Mouse (Mus musculus): ENCODE measurements around the gene Trim30d. TPM values are rescaled to one million over a fixed set of nuclear protein-coding genes. Genes with fewer than 3 reads are reported as not detected.
A peak's percentile ranks its signal among the peaks of the same experiment; 100 is the strongest.
"Not testable (repeated sequence)": the region's sequence is repeated elsewhere in the genome, so short reads cannot be mapped to it uniquely, and the experiment has no call there.

Trim30d gene
- polyA plus RNA-seq (2015; fragmentation: Nextera tagmentation; extraction: Ambion mirVana), result 0.45 and 0.96 TPM in 2 replicates

DNA sequence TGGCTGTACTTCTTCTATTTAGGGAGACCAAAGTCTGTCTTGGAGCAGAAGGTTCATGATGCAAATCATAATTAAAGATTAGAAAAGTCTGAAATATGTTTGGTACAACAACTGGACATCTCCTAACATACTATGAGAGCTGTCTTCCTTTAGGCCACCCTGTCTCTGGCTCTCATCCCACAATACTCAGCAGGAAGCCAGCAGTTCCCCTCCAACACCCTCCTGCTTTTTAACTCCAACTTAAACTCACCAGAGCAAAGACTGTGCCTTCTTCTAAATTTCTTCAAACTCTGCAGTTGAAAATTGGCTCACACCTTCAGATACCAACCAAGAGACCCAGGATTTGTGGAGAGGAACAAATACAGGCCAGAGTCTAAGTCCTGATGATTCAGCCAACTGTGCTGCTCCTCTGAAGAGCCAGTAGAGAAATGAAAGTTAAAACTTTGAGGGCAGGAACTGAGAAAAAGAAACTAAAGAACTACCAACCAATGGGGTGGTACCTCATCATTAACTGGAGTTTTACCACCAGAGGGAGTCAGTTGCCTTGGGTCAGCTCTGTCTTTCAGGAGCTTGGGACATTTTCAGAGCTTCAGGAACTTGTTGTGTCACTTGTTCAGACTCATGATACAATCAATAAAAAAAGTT, at the start of gene Trim30d:
Trim30d (minus strand) TSS at position 429 of the 645 bp plus-strand sequence.
- not testable (repeated sequence) for H3K4me1 ChIP-seq; H3K9me3 ChIP-seq (replicated peaks); H3K4me3 ChIP-seq (replicated peaks); H3K36me3 ChIP-seq; ATAC-seq (ENCODE audit: low FRiP score); H3K27ac ChIP-seq (replicated peaks); H3K27me3 ChIP-seq (replicated peaks); H3K4me2 ChIP-seq; H3K9ac ChIP-seq (replicated peaks)

GRCm38 (mm10) chr7:104552700-104553099, 45.1 kb upstream of the Trim30d start:
- Histone ChIP-seq H3K4me3 (replicated peaks) (no peak overlapping the region), H3K27me3 (replicated peaks) (no peaks in the 10 kb centered on the region), H3K36me3 (no peaks in the 10 kb centered on the region), H3K4me1 (no peaks in the 10 kb centered on the region), H3K9ac (replicated peaks) (no peak overlapping the region), H3K9me3 (replicated peaks) (no peaks in the 10 kb centered on the region), H3K4me2 (no peak overlapping the region), H3K27ac (replicated peaks) (no peak overlapping the region)
- 80% methylated on average over 1 of the region's 1 CpGs for WGBS
- ATAC-seq (ENCODE audit: low FRiP score), result no peak

DNA sequence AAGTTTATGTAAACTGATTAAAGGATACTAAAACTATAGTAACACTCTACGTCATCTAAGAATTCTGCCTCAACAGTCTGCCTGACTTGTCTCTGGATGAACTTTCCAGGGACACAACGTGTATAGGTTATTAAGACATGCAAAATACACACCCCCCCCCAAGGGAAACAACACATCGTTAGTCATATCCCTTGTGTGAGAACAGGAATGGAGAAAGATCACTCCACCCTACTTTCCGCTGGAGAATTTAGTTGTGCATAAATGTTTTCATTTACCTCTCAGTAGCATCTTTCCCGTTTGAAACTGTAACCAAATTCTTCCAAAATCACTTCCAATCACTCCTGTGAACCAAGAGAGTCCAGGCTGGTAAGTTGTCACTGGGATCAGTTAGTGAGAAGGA, 42.2 kb upstream of the Trim30d start, which contains the start of gene Olfr651:
Olfr651 (plus strand) TSS at position 301 of the 400 bp plus-strand sequence.
- no peaks in the 10 kb centered on the region for H3K9me3 ChIP-seq (replicated peaks)
- H3K4me3 ChIP-seq (replicated peaks), result no peak within 1 kb of the TSS
- WGBS, result 79% methylated on average over 5 of the region's 5 CpGs
- no peak within 1 kb of the TSS for H3K4me2 ChIP-seq
- no peaks in the 10 kb centered on the region for H3K4me1 ChIP-seq
- no peak for ATAC-seq (ENCODE audit: low FRiP score)
- H3K27ac ChIP-seq (replicated peaks), result no peak within 1 kb of the TSS
- no peaks in the 10 kb centered on the region for H3K27me3 ChIP-seq (replicated peaks)
- H3K36me3 ChIP-seq, result no peaks in the 10 kb centered on the region
- H3K9ac ChIP-seq (replicated peaks), result no peak within 1 kb of the TSS

DNA sequence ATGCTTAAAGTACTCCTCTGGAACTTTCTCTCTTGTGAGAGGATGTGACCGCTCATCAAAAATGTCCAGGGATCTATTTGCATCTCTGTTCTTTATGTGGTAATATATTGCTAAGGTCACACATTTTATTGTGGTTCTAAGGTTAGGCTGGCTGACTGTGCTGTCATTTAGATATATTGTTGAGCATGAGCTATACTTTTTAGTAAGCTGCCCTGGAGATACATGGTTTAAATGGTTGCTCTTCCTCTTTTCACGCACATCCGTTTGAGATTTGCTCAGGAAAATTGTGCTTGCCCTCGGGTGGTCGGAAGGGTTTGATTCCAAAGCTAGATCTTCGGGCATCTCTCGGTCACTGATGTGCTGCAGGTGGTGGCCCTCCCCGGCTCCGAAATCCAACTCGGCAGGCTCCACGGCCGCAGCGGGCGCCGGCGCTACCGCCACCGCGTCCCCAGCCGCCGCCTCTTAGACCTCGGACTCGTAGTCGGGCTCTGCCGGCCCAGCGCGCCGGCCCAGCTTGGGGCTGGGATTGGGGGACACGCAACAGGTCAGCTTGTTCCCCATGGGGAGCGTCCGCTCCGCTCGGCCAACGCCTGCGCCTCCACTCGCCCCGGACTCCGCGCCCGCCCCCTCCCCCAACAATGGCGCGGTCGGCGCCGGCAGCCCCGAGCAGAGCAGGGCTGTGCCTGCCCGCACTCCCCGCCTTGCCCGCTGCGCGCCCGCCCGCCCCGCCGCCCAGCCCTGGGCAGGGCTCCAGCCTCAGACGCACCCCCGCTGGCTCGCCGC, 5.9 kb downstream of the Trim30d start:
- H3K4me2 ChIP-seq, result peak overlapping the region; percentile 66
- ATAC-seq (ENCODE audit: low FRiP score), result peak; percentile 94
- H3K36me3 ChIP-seq, result no peaks in the 10 kb centered on the region
- H3K9me3 ChIP-seq (replicated peaks), result no peaks in the 10 kb centered on the region
- no peak overlapping the region for H3K27ac ChIP-seq (replicated peaks)
- no peaks in the 10 kb centered on the region for H3K27me3 ChIP-seq (replicated peaks)
- WGBS, result 3% methylated on average over 46 of the region's 59 CpGs
- no peaks in the 10 kb centered on the region for H3K4me1 ChIP-seq
- H3K9ac ChIP-seq (replicated peaks), result peak overlapping the region; percentile 38
- H3K4me3 ChIP-seq (replicated peaks), result peak overlapping the region; percentile 52

GRCm38 (mm10) chr7:104501186-104501585, 6.5 kb downstream of the Trim30d start:
- H3K27me3 ChIP-seq (replicated peaks); H3K36me3 ChIP-seq; H3K9ac ChIP-seq (replicated peaks); ATAC-seq (ENCODE audit: low FRiP score); H3K4me1 ChIP-seq; H3K27ac ChIP-seq (replicated peaks); H3K4me2 ChIP-seq; H3K9me3 ChIP-seq (replicated peaks); H3K4me3 ChIP-seq (replicated peaks): not testable (repeated sequence)
- WGBS, result 59% methylated on average over 6 of the region's 6 CpGs

DNA sequence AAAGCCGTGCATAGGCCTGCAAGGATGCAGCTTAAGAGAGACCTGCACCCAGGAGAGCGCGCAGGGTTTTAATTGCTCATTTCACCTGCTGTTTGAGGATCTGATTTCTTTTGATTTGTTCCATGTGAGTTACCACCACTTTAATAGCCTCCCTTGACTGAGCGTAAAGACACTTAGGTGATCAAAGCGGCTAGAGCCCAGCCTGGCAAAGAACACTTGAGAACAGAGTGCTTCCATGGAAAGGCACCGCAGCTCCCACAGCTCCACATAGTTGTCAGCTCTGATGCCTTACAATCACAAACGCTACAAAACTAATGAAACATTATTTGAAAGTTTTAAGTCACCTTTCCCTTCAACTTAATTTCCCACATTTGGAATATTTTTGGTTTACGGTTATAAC, 8.2 kb downstream of the Trim30d start:
- H3K27me3 ChIP-seq (replicated peaks); H3K4me3 ChIP-seq (replicated peaks); H3K27ac ChIP-seq (replicated peaks); H3K4me2 ChIP-seq; H3K36me3 ChIP-seq; H3K9ac ChIP-seq (replicated peaks); H3K9me3 ChIP-seq (replicated peaks); H3K4me1 ChIP-seq: not testable (repeated sequence)
- WGBS, result 52% methylated on average over 8 of the region's 8 CpGs
- ATAC-seq (ENCODE audit: low FRiP score), result peak; percentile 63; the same call in 1 of the 2 replicates

GRCm38 (mm10) chr7:104465065-104465744, 42.4 kb downstream of the Trim30d start, which contains the start of gene Trim30a:
Trim30a (minus strand) TSS chr7:104465193.
- H3K9ac ChIP-seq (replicated peaks), result no peak within 1 kb of the TSS
- no peak for ATAC-seq (ENCODE audit: low FRiP score)
- H3K9me3 ChIP-seq (replicated peaks), result no peaks in the 10 kb centered on the region
- no peak within 1 kb of the TSS for H3K4me3 ChIP-seq (replicated peaks)
- no peak within 1 kb of the TSS for H3K27ac ChIP-seq (replicated peaks)
- H3K4me2 ChIP-seq, result no peak within 1 kb of the TSS
- H3K36me3 ChIP-seq, result no peaks in the 10 kb centered on the region
- H3K27me3 ChIP-seq (replicated peaks), result no peaks in the 10 kb centered on the region
- 72% methylated on average over 3 of the region's 3 CpGs for WGBS
- H3K4me1 ChIP-seq, result no peaks in the 10 kb centered on the region

- Histone ChIP-seq H3K27ac (replicated peaks) (no peak overlapping the region), H3K27me3 (replicated peaks) (no peaks in the 10 kb centered on the region), H3K4me1 (no peaks in the 10 kb centered on the region), H3K9ac (replicated peaks) (no peak overlapping the region), H3K4me3 (replicated peaks) (no peak overlapping the region), H3K4me2 (no peak overlapping the region), H3K36me3 (no peaks in the 10 kb centered on the region), H3K9me3 (replicated peaks) (no peaks in the 10 kb centered on the region)
- 75% methylated on average over 2 of the region's 2 CpGs for WGBS
- ATAC-seq (ENCODE audit: low FRiP score), result no peak
Observed at GRCm38 (mm10) chr7:104445961-104446645, 61.5 kb downstream of the Trim30d start.

Other genes starting within 250 kb of the Trim30d start
- 0.15 and 0.34 TPM in 2 replicates for gene Trim5, start 219.8 kb downstream of the Trim30d start, polyA plus RNA-seq (2015; fragmentation: Nextera tagmentation; extraction: Ambion mirVana)
- gene Trim12a, start 192.4 kb downstream of the Trim30d start, polyA plus RNA-seq (2015; fragmentation: Nextera tagmentation; extraction: Ambion mirVana), result 2.2 and 4.9 TPM in 2 replicates
- not detected in 2 replicates for gene Trim34b, start 178.4 kb downstream of the Trim30d start, polyA plus RNA-seq (2015; fragmentation: Nextera tagmentation; extraction: Ambion mirVana)
- gene Trim12c, start 154.5 kb downstream of the Trim30d start, polyA plus RNA-seq (2015; fragmentation: Nextera tagmentation; extraction: Ambion mirVana), result 0.95 and 1.9 TPM in 2 replicates
- gene Trim30b, start 138.0 kb downstream of the Trim30d start, polyA plus RNA-seq (2015; fragmentation: Nextera tagmentation; extraction: Ambion mirVana), result not detected in 2 replicates
- 0.24 TPM in 1 of 2 replicates, not detected in the other for gene Trim30c, start 107.0 kb downstream of the Trim30d start, polyA plus RNA-seq (2015; fragmentation: Nextera tagmentation; extraction: Ambion mirVana)
- gene Trim30a, start 42.7 kb downstream of the Trim30d start, polyA plus RNA-seq (2015; fragmentation: Nextera tagmentation; extraction: Ambion mirVana), result 0.77 and 2.8 TPM in 2 replicates
- gene Olfr651, start 42.3 kb upstream of the Trim30d start, polyA plus RNA-seq (2015; fragmentation: Nextera tagmentation; extraction: Ambion mirVana), result not detected in 2 replicates
- not detected in 2 replicates for gene Olfr652, start 53.1 kb upstream of the Trim30d start, polyA plus RNA-seq (2015; fragmentation: Nextera tagmentation; extraction: Ambion mirVana)
- gene Olfr653, start 69.5 kb upstream of the Trim30d start, polyA plus RNA-seq (2015; fragmentation: Nextera tagmentation; extraction: Ambion mirVana), result not detected in 2 replicates
- not detected in 2 replicates for gene Olfr654, start 79.2 kb upstream of the Trim30d start, polyA plus RNA-seq (2015; fragmentation: Nextera tagmentation; extraction: Ambion mirVana)
- gene Olfr655, start 93.9 kb upstream of the Trim30d start, polyA plus RNA-seq (2015; fragmentation: Nextera tagmentation; extraction: Ambion mirVana), result not detected in 2 replicates
- gene Olfr656, start 106.1 kb upstream of the Trim30d start, polyA plus RNA-seq (2015; fragmentation: Nextera tagmentation; extraction: Ambion mirVana), result not detected in 2 replicates
- gene Olfr657, start 116.9 kb upstream of the Trim30d start, polyA plus RNA-seq (2015; fragmentation: Nextera tagmentation; extraction: Ambion mirVana), result not detected in 2 replicates
- gene Olfr658, start 139.5 kb upstream of the Trim30d start, polyA plus RNA-seq (2015; fragmentation: Nextera tagmentation; extraction: Ambion mirVana), result 0.22 and 0.36 TPM in 2 replicates
- not detected in 2 replicates for gene Olfr659, start 158.9 kb upstream of the Trim30d start, polyA plus RNA-seq (2015; fragmentation: Nextera tagmentation; extraction: Ambion mirVana)
- not detected in 2 replicates for gene Olfr661, start 178.7 kb upstream of the Trim30d start, polyA plus RNA-seq (2015; fragmentation: Nextera tagmentation; extraction: Ambion mirVana)